Mouse (Mus musculus): ENCODE data around the gene Ung.

The Ung gene

DNA sequence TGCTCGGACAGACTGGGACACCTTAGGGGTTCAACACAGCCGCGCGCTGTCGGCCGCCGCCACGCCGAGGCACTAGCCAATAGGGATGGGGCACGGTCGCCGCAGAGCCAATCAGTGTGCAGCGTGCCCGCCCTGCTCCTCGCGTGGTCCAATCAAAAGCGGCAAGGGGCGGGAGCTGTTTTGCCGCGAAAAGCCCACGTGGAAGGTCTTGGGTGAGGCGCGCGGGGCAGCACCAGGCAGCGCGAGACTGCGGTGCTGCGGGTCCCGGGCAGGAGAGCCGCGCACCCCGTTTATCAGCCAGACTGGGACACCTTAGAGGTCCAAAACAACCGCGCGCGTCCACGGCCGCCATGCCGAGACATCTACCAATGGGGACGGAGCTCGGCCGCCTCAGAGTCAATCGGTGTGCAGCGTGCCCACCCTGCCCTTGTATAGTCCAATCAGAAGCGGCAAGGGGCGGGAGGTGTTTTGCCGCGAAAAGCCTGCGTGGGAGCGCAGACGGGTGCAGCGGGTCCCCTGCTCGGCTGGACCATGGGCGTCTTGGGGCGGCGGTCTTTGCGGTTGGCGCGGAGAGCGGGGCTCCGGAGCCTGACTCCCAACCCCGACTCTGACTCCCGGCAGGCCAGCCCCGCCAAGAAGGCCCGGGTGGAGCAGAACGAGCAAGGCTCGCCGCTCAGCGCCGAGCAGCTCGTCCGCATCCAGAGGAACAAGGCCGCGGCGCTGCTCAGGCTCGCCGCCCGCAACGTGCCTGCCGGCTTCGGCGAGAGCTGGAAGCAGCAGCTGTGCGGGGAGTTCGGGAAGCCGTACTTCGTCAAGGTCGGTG lies 723 bp downstream of the Ung start:
- DNase-seq (ENCODE audit: low read depth, low spot score) = peak; percentile 81

DNA sequence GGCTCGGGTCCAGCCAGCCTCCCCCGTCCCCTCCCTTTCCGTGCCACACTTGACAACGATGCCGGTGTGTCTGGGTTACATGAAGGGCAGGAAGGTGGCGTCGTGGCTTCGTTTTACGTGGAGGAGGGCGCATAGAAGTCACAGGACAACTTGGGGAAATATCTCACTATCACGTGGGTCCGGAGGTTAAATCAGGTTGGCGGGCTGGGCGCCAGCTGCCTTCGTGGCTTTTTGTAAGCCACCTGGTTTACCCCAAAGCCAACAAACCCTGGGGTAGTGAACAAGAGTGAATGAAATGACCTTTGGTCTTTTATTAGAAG lies 1.3 kb downstream of the Ung start:
- no peak for DNase-seq (ENCODE audit: low read depth, low spot score)

DNA sequence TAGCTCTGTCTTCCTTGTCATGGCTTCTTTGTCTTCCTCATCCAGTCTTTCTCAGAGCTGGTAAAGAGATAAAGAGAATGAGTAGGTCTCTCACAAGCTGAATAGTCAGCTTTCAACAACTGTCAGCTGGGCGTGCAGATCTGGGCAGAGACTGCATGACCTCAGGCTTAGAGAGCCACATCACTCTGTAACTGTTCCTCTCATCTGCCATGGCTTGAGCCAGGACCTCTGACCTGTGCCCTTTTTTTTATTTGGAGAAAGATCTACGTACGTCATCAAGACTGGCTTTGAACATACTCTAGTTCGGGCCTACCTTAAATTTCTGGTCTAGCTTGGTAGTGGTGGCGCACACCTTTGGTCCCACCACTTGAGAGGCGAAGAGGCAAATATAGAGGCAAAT lies 2.7 kb downstream of the Ung start:
- DNase-seq (ENCODE audit: low read depth, low spot score) = no peak

DNA sequence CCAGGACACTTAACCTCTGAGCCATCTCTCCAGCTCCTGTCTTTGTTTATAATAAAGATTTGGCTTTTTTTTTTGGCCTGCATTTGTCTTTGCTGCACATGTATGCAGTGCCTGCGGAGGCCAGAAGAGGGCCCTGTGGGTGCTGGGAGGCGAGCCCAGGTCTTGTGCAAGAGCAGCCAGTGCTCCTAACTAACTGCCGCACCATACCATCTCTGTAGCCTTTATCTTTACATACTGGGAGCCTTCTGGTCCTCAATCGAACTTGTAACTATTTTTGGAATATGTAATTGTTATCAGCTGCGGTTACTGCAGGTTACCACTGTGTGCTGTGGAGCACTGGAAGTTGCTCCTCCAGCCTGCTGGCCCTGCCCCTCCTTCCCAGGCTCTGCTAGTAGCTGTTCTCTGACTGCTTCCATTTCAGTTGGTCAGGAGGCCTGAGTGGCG lies 3.9 kb downstream of the Ung start:
- no peak for DNase-seq (ENCODE audit: low read depth, low spot score)

DNA sequence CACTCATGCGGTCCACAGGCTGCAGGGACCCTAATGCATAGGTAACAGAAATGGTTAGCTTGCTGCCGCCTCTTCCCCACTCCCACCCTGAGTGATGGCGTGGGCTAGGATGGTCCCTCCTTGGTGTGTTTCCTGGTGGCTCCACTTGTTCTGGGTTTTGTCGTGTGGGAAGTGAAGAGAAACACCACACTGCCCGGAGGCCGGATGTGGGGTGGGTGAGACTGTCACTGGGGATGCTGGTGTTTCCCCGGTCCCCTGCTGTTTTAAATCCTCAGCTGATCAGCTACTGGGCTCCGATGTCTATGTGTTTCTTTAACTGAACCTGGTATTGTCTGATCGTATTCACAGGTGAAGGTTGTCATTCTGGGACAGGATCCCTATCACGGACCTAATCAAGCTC lies 5.3 kb downstream of the Ung start:
- no peak for DNase-seq (ENCODE audit: low read depth, low spot score)

DNA sequence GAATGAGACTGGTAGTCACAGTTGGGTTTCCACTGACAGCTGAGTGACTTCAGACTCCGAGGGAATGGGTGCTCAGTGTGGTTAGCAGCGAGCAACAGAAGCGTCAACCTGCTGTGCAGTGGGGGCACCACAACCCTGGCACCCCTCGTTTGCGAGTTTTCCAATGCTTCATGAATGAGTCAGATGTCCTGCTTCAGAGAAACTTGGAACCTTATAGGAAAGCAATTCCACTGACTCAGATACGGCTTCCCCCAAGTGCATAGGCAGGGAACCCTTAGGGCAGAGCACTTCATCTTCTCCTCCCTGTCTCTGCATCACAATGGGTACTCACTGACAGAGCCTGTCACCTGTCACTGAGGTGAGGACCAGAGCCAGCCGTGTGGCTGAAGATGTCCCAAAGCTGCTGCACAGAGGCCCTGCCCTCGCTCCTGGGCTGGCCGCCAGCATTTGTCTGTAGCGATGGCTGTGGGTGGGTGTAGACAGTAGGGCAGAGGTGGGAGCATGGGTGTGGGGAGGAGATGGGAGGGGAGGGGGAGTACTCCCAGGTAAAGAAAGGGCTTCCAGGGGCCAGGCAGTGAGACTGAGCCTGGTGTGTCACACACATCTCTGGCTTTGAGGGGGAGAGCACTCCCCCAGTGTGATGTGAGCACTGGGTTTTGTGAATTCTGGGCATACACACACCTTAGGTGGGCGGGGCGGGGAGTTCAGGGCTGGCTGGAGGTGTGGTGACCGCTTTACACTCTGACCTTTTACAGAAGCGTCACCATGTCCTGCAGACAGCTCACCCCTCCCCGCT lies 7.5 kb downstream of the Ung start:
- DNase-seq (ENCODE audit: low read depth, low spot score) = no peak

DNA sequence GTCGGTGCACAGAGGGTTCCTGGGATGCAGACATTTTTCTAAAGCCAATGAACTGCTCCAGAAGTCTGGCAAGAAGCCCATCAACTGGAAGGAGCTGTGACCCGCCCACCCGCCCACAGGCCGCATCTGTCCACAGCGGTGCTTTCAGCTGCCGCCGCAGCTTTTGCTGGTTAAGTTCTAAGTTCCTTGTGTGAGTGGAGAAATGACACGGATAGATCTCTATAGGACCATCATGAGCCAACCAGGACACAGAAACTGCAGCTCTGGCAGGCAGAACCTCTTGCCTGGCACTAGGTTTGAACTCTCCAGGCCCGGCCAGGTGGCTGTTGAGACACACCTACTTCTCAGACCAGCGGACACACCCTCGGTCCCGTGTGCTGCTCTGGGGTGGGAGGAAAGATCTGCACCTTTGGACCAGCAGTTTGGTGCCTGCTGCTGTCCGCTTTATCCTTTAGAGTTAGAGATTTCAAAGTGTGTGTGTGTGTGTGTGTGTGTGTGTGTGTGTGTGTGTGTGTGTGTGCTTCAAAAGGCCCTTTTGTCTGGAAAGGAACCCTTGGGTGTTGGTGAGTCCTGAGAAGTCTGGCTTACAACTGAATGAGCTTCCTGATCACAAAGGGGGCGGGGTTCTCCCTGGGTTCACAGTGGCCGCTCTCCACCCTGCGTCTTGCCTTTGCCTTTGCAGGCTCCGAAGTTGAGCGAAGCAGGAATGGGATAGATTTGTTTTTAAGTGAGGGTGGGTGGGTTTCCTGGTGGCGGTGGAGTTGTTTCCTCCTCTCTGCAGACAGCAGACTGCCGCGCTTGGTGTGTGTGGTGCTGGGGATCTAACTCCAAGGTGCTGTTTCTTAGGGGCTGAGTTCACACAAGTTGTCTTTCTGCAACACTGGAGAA lies 8.3 kb downstream of the Ung start:
- DNase-seq (ENCODE audit: low read depth, low spot score) = no peak

DNA sequence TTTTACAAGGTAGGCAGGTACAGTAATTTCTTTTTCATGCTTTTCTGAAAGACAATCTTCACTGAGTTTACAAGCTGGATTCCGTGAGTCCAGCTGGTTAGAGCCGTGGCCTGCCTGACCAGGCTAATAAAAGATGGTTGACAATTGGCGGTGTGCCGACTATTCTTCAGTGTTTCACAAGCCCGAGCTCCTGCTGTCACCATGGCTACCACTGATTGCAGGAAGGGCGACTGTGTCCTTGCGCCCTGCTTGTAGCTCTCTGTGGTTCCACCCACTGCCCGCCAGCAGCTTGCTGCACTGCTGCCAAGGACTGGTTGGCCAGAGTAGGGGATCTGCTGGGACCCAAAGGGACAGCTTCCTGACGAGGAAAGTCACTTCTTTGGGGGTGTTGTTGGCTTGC lies 9.0 kb downstream of the Ung start:
- peak; percentile 74 for DNase-seq (ENCODE audit: low read depth, low spot score)

DNA sequence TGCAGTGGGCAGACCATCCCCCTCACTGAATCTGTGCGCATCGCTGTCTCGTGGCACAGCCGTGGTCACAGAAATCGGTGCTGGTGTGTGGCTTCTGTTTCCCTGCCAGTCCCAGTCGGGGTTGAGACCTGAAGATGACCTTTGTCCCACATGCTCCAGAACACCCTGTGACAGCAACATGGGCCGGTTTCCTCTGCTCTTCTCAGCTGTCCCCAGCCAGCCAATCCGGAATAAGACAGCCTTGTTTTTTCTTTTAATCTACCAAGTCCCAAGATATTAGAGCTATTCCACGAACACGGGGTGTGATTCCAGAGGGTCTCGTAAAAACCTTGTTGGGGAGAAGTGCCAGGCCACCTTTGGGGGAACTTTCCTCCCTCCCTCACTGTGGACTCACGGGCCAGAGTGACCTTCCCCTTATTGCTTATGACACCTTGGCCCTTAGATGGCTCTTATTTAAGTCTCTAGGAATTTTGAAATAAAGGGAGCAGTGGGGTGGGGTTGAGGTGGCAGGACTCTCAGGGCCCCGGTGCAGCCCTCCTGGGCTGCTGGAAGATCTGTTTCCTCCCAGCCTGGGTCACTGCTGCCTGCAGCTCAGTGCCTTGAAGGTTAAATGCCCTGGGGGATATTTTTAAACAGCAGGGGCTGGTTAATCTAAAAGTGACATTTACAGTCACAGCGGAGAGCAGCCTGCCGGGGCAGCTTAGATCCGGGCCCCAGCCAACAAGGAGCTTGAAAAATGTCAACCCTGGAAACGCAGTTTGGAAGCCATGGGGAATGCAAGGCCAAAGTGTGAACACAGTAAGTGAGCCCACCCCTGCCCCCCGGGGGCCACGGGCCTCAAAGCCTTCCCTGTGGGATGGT lies 16.1 kb downstream of the Ung start, which contains the start of gene Acacb:
Gene Acacb (plus strand): TSS at position 508 of the 861 bp plus-strand sequence.
- no peak for DNase-seq (ENCODE audit: low read depth, low spot score)

DNA sequence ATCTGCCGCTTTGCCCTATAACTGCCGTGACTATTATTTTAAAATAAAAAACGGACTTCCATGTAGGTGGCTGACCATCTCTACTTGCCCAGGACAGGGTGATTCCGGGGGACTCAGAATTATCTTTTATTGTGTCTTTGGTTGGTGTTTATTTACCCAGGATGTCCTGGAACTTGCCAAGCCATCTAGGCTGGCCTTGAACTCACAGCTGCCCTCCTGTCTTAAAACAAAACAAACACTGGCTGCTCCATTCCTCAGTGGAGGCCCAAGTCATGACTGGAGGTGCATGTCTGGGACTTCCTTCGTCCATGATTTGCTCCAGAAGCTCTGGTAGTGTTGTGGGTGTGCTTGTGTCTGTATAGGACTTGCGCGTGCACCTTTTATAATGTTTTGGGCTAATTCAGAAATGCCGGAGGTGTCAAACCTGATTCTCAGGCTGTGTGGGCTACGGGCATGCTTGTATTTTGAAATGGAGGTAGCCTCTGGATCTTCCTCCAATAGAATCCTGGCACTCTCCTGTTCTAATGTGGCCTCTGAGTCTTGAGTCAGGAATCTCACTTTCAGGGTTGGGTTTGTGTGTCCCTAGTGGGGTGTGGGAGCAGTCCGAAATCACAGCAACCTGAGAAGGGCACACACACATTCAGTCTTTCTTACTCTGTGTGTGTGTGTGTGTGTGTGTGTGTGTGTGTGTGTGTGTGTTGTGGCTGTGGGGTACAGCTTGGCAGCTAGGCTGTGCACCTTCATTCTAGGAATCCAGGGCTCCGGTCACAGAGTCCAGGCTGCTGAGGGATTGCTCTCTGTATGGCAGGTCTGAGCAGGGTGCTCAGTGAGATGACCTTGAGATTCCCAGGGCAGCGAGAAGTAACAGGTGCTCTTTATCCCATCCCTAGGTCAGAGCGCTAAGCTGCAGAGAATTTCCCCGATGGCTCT lies 17.1 kb downstream of the Ung start:
- DNase-seq (ENCODE audit: low read depth, low spot score) = no peak

DNA sequence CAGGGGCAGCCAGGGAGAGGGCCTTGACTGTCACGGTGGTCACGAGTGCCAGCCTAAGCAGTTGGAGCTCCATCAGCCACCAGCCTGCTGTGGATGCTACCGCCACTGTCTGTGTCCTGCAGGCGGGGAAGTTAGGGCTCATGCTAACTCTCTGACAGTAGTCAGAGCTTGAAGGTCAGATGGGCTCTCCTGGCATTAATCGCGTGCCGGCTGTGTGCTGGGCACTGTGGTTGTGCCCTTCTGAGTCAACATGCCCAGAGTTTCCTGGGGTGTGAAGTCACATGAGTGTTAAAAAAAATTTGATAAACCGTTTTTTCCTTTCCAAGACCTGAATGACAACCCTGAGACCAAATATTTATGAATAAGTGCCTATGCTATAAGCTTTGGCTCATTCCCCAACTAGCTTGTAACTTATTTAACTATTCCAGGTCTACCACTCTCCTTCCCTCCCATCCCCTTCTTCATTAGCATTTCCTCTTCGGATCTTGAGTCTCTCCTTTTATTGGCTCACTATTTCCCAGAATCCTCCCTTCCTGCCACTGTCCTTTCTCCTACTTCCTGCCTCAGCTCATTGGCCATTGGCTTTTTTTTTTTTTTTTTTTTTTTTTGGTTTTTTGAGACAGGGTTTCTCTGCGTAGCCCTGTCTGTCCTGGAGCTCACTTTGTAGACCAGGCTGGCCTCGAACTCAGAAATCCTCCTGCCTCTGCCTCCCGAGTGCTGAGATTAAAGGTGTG lies 22.3 kb downstream of the Ung start:
- no peak for DNase-seq (ENCODE audit: low read depth, low spot score)

DNA sequence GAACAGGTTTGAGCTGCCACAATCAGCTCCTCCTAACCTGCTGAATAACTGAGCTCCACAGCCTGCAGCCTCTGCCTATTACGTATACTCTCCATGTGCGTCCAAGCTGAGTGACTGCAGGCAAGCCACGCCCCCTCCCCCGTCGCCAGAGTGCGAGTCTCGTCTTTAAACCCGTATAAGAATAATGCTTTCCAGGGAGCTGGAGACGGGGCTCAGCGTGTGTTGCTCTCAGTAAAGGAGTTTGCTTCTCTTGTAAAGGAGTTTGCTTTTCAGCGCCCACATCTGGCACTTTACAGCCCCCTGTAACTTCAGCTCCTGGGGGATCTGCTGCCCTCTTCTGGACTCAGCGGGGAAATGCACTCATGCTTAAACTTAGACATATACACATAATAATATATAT lies 23.3 kb downstream of the Ung start:
- DNase-seq (ENCODE audit: low read depth, low spot score) = no peak

DNA sequence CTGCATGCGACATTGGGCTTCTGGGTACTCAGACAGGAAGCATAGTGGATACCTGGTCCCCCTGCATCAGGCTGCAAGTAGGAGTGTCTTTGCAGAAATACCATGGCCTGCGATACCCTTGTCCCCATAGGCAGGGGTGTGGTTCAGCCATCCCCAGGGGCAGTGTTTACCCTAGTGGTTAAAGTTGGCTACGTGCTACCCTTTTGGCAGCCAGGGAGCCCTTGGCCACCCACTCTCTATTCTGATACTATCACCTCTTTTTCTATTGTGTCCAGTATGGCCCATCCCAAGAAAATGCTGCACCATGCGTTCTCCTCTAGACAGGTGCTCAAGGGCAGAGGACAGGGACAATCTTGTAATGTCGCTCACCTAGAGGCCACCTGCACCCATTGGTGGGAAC lies 24.6 kb downstream of the Ung start:
- no peak for DNase-seq (ENCODE audit: low read depth, low spot score)

DNA sequence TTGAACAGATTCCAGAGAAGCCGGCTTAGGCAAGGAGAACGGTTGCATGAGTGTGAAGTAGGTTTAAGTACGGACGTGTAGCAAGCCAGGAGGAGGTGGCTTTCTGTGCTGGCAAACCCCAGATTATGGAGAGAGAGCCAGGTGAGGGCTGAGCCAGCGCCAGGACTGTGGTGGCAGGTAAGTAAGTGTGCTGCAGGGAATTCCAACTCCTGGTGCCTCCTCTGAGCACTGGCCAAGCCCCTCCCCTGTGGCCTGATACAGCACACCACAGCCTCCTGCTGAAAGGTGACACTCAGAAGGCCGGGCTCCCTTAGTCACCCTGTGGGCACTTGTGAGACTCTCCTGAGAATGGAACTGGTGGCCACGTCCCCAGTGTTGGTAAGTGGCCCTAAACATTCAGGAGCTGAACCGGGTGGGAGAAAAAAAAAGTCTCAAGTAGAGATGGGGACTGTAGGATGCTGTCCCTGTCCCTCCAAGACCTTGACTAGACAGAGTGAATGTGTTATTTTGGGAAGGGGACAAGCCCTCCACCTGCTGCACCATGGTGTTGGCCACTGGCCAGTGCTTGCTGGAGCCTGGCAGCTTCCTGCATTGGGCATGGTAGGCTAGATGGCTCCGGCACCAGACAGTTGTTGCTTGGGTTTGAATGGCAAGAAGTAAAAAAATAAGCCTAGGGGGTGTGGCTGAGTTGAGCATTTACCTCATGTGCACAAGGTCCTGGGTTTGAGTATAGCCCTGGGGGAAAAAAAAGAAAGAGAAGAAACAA lies 25.2 kb downstream of the Ung start:
- DNase-seq (ENCODE audit: low read depth, low spot score) = no peak

DNA sequence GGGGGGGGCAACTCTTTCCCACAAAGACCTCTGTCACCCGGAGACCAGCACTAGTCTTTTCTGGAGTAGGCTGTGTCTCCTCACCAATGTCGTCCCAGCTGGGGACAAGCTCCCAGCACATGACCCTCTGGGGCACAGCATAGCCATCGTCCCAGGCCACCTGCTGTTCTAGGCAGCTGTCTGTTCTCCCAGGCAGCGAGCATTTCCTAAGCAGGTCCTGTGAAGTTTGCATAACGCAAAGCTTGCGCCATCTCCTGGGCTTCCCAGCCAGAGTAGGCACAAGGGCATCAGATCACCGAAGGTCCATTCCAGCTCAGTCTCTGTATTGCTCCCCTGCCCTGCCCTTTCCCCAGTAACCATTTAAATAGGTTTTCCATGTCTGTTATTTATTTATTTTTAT lies 27.1 kb downstream of the Ung start:
- DNase-seq (ENCODE audit: low read depth, low spot score) = no peak

DNA sequence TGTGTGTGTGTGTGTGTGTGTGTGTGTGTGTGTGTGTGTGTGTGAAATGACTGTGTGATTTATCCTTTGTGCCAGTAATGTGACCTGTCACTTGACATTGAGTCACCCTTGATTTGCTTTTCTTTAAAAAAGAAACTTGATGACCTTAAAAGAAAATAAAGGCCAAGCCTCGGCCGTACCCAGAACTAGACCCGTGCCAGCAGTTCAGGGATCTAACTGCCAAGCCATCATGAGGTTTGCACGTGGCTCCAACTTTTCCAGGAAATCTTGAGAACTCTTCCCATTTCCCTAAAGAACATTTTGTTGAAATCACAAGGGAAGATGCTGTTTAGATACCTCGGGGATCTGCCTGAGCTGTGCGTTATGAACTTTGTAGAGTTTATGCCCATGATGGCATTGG lies 31.2 kb downstream of the Ung start:
- no peak for DNase-seq (ENCODE audit: low read depth, low spot score)

DNA sequence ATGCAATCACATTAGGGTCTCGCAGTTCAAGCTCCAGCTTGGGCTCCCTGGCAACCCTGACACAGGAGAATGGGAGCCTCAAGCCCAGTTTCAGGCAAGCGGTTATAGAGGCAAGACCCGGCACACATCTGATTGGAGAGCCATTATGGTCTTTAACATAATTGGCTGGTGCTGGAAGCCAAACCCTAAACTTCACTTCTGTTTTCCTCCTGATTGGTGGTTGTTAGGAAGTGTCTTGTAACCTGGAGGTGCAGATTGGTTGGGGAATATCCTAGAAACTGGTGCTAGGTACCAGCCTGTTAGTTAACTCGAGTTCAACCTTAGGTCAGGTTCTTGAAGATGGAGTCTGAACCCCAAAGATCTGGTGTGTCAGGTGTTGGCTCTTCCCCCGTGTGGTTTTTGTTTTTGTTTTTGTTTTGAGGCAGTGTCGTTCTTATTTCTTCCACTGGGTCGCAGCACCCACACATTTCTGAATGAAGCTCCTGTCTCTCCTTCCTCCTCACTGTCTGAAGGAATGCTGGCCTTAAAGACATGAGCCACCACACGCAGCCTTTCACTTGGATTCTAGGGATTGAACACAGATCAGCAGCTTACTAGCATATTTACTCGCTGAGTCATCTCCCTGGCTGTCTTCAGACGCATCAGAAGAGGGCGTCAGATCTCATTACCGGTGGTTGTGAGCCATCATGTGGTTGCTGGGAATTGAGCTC lies 32.1 kb downstream of the Ung start:
- DNase-seq (ENCODE audit: low read depth, low spot score) = no peak

DNA sequence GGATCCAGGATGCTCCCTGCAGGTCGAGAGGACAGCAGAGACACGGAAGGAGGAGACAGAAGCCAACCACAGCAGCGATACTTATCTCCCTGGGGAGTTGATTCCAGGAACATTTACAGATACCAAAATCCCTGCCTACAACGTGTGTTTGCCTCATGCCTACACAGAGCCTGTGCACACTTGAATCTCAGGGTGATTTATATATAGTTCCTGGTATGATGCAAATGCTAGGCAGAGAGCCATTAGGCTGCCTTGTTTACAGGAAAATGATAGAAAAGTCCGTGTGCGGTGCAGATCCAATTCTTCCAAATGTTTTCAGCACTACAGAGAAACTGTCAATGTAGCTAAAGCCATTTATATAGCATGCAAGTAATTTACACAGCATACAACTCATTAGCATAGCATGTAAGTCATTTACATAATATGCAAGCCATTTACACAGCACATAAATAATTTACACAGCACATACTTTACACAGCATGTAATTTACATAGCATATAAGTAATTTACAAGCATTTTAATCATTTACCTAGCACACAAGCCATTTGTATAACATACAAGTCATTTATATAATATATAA lies 33.0 kb downstream of the Ung start:
- DNase-seq (ENCODE audit: low read depth, low spot score) = peak; percentile 61
